Mouse (Mus musculus) kidney, adult 2 months (tissue): ENCODE data around the gene Hhatl. TPM values are rescaled to one million over a fixed set of nuclear protein-coding genes. Genes with fewer than 3 reads are reported as not detected.

Experiments used
- DNase-seq: peaks from one replicate; pipeline ENCODE4 v3.0.0; 2021
- H3K27ac ChIP-seq: fragments of 200-500 bp; 2 replicates; pipeline ENCODE4 v1.5.1; 2012; ENCODE audit warnings: low read depth, low read length, control low read depth, inconsistent platforms; ENCODE audit not compliant: insufficient read depth
- H3K27me3 ChIP-seq: fragments of 200-500 bp; replicated peaks from 2 replicates; pipeline ENCODE4 v1.6.1; 2012; ENCODE audit warnings: mild to moderate bottlenecking, moderate library complexity, low read length, inconsistent platforms; ENCODE audit not compliant: control insufficient read depth, insufficient read depth
- H3K36me3 ChIP-seq: fragments of 200-500 bp; 2 replicates; pipeline ENCODE4 v1.6.1; 2012; ENCODE audit warnings: mild to moderate bottlenecking, moderate library complexity, low read length, inconsistent platforms; ENCODE audit not compliant: control insufficient read depth, insufficient read depth
- H3K4me1 ChIP-seq: fragments of 200-500 bp; 2 replicates; pipeline ENCODE4 v1.6.1; 2011; ENCODE audit warnings: low read length; ENCODE audit not compliant: control insufficient read depth, insufficient read depth
- H3K4me3 ChIP-seq: fragments of 200-500 bp; 2 replicates; pipeline ENCODE4 v1.5.1; 2011; ENCODE audit warnings: mild to moderate bottlenecking, low read depth, low read length, control low read depth; ENCODE audit not compliant: insufficient read depth
- CTCF ChIP-seq: fragments of 200-500 bp; conservative IDR thresholded peaks from 2 replicates; pipeline ENCODE4 v1.5.1; 2011; ENCODE audit warnings: low read depth, mild to moderate bottlenecking, control low read depth, low read length, moderate library complexity, mixed read lengths; ENCODE audit not compliant: insufficient read depth, insufficient read length
- POLR2A ChIP-seq: fragments of 200-500 bp; IDR thresholded peaks from one replicate; pipeline ENCODE4 v1.6.1; 2011; ENCODE audit warnings: low read depth, low read length, control low read depth
- WGBS: fragments of 180-500 bp; shearing (Covaris S2); methylation state at CpG from one replicate; pipeline ENCODE4 v1.1.7; 2018; 5-methylcytosine and 5-hydroxymethylcytosine counted together
- polyA plus RNA-seq: library from polyadenylated mRNA; depleted of rRNA; stranded (reverse); fragments of >200 nt; gene quantifications from 2 replicates; pipeline ENCODE4 v1.2.3, GENCODE M21; 2012; rRNA removed

Hhatl gene
- polyA plus RNA-seq, 1 experiment: 19.1 TPM

GRCm38 (mm10) chr9:121740490-121740889 lies 51.8 kb downstream of the Hhatl start:
- Histone ChIP-seq H3K4me1 (no peaks in the 10 kb centered on the region), H3K27me3 (no peaks in the 10 kb centered on the region), H3K27ac (no peak overlapping the region), H3K4me3 (no peak overlapping the region), H3K36me3 (peaks cover 9% of the 10 kb centered on the region)
- no peak for TF ChIP-seq CTCF
- no peak for TF ChIP-seq POLR2A
- 80% methylated on average over 6 of the region's 6 CpGs for WGBS
- DNase-seq: no peak

Other genes starting within 250 kb of the Hhatl start
- 0.11 TPM in 1 of 2 replicates, not detected in the other for gene Lyzl4, start 150.4 kb downstream of the Hhatl start, polyA plus RNA-seq
- gene Vipr1, start 149.8 kb downstream of the Hhatl start, polyA plus RNA-seq: 2.0 and 5.4 TPM in 2 replicates
- 6.6 and 7.4 TPM in 2 replicates for gene Sec22c, start 87.0 kb downstream of the Hhatl start, polyA plus RNA-seq
- 52.4 and 61.5 TPM in 2 replicates for gene Ss18l2, start 82.2 kb downstream of the Hhatl start, polyA plus RNA-seq
- gene Nktr, start 73.3 kb downstream of the Hhatl start, polyA plus RNA-seq: 24.8 and 28.5 TPM in 2 replicates
- gene Zfp651, start 33.2 kb downstream of the Hhatl start, polyA plus RNA-seq: 25.4 and 29.5 TPM in 2 replicates
- gene Klhl40, start 14.9 kb downstream of the Hhatl start, polyA plus RNA-seq: 1.6 TPM in 1 of 2 replicates, not detected in the other
- gene Ccdc13, start 47.0 kb upstream of the Hhatl start, polyA plus RNA-seq: 0.30 TPM in 2 replicates
- 22.7 and 36.6 TPM in 2 replicates for gene Higd1a, start 65.9 kb upstream of the Hhatl start, polyA plus RNA-seq
- gene Ackr2, start 105.8 kb upstream of the Hhatl start, polyA plus RNA-seq: 0.94 and 1.1 TPM in 2 replicates
- gene Cyp8b1, start 123.8 kb upstream of the Hhatl start, polyA plus RNA-seq: 0.16 and 0.39 TPM in 2 replicates
- 0.25 and 0.65 TPM in 2 replicates for gene Fam198a, start 158.5 kb upstream of the Hhatl start, polyA plus RNA-seq
- gene Pomgnt2, start 204.6 kb upstream of the Hhatl start, polyA plus RNA-seq: 16.7 and 20.6 TPM in 2 replicates